27 mouse cellular contexts compared by ENCODE assay signal in the genomic region with DNA sequence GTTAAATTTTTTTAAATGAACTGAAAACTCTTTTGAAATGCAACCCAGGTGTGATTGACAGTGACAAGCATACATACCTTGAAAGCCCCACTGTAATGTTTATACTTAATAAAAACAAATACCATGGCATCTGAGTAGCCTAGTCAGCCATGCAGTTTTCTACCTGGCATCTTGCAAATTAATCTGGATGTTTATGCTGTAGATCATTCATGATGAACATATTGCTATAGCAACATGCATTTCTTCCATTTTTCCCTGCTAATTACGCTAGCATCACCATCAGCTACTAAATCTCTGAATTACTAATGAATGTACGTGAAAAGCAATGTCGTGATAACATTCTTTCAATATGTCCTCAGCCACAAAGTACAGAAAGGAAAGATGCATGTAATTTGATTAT.
"Had no signal": no experiment of that assay in that cellular context is flagged by ENCODE, and none has a peak within 500 bp of the region (broad histone marks: within the 10 kb centered on the region; RNA-seq: fewer than 3 reads in every experiment).

No protein-coding gene starts in this region.

- H3K4me2 ChIP-seq: heart, embryonic 12.5 days; hindbrain, embryonic 12.5 days; hindbrain, embryonic 14.5 days; intestine, embryonic 15.5 days; limb, embryonic 13.5 days; limb, embryonic 15.5 days; liver, embryonic 12.5 days had no signal

- H3K4me3 ChIP-seq: gastrocnemius, adult 2 months; heart, embryonic 10.5 days; heart, embryonic 12.5 days; hindbrain, embryonic 10.5 days; hindbrain, embryonic 12.5 days; intestine, embryonic 15.5 days; layer of hippocampus, adult 2 months; left cerebral cortex, adult 2 months; limb, embryonic 13.5 days; limb, embryonic 15.5 days; liver, embryonic 12.5 days had no signal

- DNase-seq: gastrocnemius, adult 2 months; gastrocnemius, postnatal 10 days; gastrocnemius, postnatal 25 days; heart, adult 18-20 months; heart, postnatal 10 days; heart, postnatal 4 days; kidney, adult 18-20 months; kidney, adult 8-10 months; kidney, postnatal 10 days; kidney, postnatal 25 days; kidney, postnatal 4 days; left cerebral cortex, postnatal 4 days had no signal

- H3K27ac ChIP-seq: gastrocnemius, adult 2 months; heart, embryonic 10.5 days; hindbrain, embryonic 10.5 days; hindbrain, embryonic 12.5 days; hindbrain, embryonic 14.5 days; intestine, embryonic 15.5 days; layer of hippocampus, adult 2 months; left cerebral cortex, adult 2 months; limb, embryonic 13.5 days; limb, embryonic 15.5 days; liver, embryonic 12.5 days; liver, embryonic 14.5 days had no signal

- ATAC-seq: hindbrain, embryonic 16.5 days; inflammation-experienced regulatory T-cells, adult 6 months; intestine, embryonic 15.5 days; intestine, postnatal 0 days; liver, embryonic 12.5 days had no signal

- H3K36me3 ChIP-seq: heart, embryonic 10.5 days; heart, embryonic 12.5 days; hindbrain, embryonic 10.5 days; hindbrain, embryonic 12.5 days; intestine, embryonic 15.5 days; limb, embryonic 13.5 days; limb, embryonic 15.5 days; liver, embryonic 12.5 days had no signal

- H3K9me3 ChIP-seq: heart, embryonic 10.5 days; heart, embryonic 12.5 days; hindbrain, embryonic 10.5 days; hindbrain, embryonic 12.5 days; intestine, embryonic 15.5 days; limb, embryonic 13.5 days; limb, embryonic 15.5 days; liver, embryonic 12.5 days had no signal

- H3K9ac ChIP-seq: heart, embryonic 12.5 days; hindbrain, embryonic 12.5 days; hindbrain, embryonic 14.5 days; intestine, embryonic 15.5 days; limb, embryonic 13.5 days; limb, embryonic 15.5 days; liver, embryonic 12.5 days; liver, embryonic 14.5 days had no signal

- H3K27me3 ChIP-seq: heart, embryonic 12.5 days; hindbrain, embryonic 12.5 days; intestine, embryonic 15.5 days; limb, embryonic 13.5 days; limb, embryonic 15.5 days; liver, embryonic 12.5 days had no signal

- H3K4me1 ChIP-seq: heart, embryonic 10.5 days; heart, embryonic 12.5 days; hindbrain, embryonic 10.5 days; hindbrain, embryonic 12.5 days; intestine, embryonic 15.5 days; limb, embryonic 13.5 days; limb, embryonic 15.5 days had no signal
